Mouse (Mus musculus): ENCODE data around the gene Mapk13. TPM values are rescaled to one million over a fixed set of nuclear protein-coding genes. Genes with fewer than 3 reads are reported as not detected.

The Mapk13 gene
- total and polyA plus RNA-seq, 3 experiments: 0.22 TPM; not detected in 2

DNA sequence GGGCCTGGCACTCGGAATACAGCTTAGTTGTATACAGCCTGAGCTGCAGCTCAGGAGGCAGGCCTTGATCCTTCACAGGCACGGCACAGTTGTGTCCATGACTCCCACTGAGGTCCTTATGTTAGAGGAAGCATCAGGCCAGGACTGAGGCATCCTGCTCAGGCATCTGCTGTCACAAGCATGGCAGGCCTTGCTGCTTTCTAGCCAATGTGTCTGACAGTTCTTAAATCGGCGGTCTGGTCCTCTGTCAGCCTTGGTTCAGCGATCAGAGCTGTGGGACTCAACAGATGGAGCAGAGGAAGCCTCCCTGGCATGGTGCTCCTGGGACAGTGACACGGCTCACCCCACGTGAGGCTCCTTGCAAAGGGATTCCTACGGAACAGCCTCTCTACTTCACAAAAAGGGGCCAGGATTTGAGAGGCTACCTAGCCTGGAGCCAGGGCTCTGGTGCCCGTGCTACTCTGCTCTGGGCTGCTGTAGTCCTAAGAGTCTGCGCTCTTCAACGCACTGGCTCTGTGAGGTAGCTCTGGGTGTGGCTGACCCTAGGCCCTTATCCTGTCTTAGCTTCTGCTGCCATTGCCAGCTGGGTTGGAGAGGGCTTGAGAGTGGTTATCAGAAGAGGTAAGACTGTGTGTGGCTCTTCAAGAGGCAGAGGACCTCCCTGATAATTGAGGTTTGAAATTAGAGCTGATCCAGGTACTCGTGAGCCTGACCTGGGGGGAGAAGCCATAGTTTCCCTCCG, 54.1 kb downstream of the Mapk13 start:
- H3K4me3 ChIP-seq (ENCODE audit: low read depth, low read length): no peak overlapping the region; the same call in 1 of the 2 replicates
- H3K27me3 ChIP-seq (ENCODE audit: insufficient read depth, low read length): no peaks in the 10 kb centered on the region
- TF ChIP-seq GATA1 (IDR thresholded peaks at IDR 0.05; ENCODE audit: borderline replicate concordance, low read length) (no peak), TAL1 (conservative IDR thresholded peaks at IDR 0.05; ENCODE audit: low read depth, low read length) (peak; percentile 42)
- peaks cover 30% of the 10 kb centered on the region for H3K4me1 ChIP-seq (ENCODE audit: insufficient read depth, low read depth, low read length)
- DNase-seq (ENCODE audit: low spot score) (no peak), ATAC-seq (ENCODE audit: extremely low read depth, insufficient number of reproducible peaks, low FRiP score, poor library complexity, severe bottlenecking) (peak; percentile 34)
- H3K9me3 ChIP-seq (replicated peaks): no peaks in the 10 kb centered on the region
- peaks cover 98% of the 10 kb centered on the region for H3K36me3 ChIP-seq (replicated peaks)

- H3K4me3 ChIP-seq (ENCODE audit: low read depth, low read length): no peak overlapping the region
- TF ChIP-seq POLR2AphosphoS5 (IDR thresholded peaks at IDR 0.05; ENCODE audit: insufficient replicate concordance, low read depth, low read length): no peak
- no peak for TF ChIP-seq GATA2 (IDR thresholded peaks at IDR 0.05; ENCODE audit: borderline replicate concordance, low read depth, low read length)
- TF ChIP-seq TAL1 (conservative IDR thresholded peaks at IDR 0.05; ENCODE audit: low read depth, low read length): no peak
- TF ChIP-seq GATA1 (IDR thresholded peaks at IDR 0.05; ENCODE audit: borderline replicate concordance, low read length): no peak
- TF ChIP-seq CTCF (IDR thresholded peaks at IDR 0.05; ENCODE audit: low read depth, low read length): no peak
- H3K9me3 ChIP-seq (replicated peaks): no peaks in the 10 kb centered on the region
- H3K4me1 ChIP-seq (ENCODE audit: insufficient read depth, low read depth, low read length): peaks cover 30% of the 10 kb centered on the region
- no peaks in the 10 kb centered on the region for H3K27me3 ChIP-seq (ENCODE audit: insufficient read depth, low read length)
- peaks cover 98% of the 10 kb centered on the region for H3K36me3 ChIP-seq (replicated peaks)
- no peak for DNase-seq (ENCODE audit: low spot score)
- no peak for ATAC-seq (ENCODE audit: extremely low read depth, insufficient number of reproducible peaks, low FRiP score, poor library complexity, severe bottlenecking)
Measured at GRCm38 (mm10) chr17:28823749-28824148, 54.7 kb downstream of the Mapk13 start.

DNA sequence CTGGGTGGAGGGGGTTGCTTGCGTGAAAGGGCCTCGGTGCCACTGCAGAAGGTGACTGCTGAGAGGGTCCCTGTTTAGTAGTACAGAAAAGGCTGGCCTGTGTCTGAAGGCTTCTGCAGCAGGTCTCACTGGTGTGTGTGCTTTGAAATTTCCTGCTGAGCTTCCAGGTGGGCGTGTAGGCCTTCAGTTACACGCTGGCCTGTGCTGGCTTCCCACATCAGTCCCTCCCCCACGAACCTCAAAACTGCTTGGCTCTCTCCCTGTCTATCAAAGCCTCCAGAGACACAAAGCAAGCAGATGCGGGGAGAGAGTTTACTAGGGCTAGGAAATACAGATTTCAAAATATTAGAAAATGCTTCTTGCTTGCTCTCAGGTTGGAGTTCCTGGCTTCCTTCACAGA, 55.8 kb downstream of the Mapk13 start:
- H3K36me3 ChIP-seq (replicated peaks): peaks cover 99% of the 10 kb centered on the region
- ATAC-seq (ENCODE audit: extremely low read depth, insufficient number of reproducible peaks, low FRiP score, poor library complexity, severe bottlenecking): no peak
- TF ChIP-seq TAL1 (conservative IDR thresholded peaks at IDR 0.05; ENCODE audit: low read depth, low read length): no peak
- no peak for TF ChIP-seq GATA2 (IDR thresholded peaks at IDR 0.05; ENCODE audit: borderline replicate concordance, low read depth, low read length)
- TF ChIP-seq CTCF (IDR thresholded peaks at IDR 0.05; ENCODE audit: low read depth, low read length): no peak
- no peak for TF ChIP-seq GATA1 (IDR thresholded peaks at IDR 0.05; ENCODE audit: borderline replicate concordance, low read length)
- TF ChIP-seq POLR2AphosphoS5 (IDR thresholded peaks at IDR 0.05; ENCODE audit: insufficient replicate concordance, low read depth, low read length): no peak
- DNase-seq (ENCODE audit: low spot score): no peak
- H3K4me1 ChIP-seq (ENCODE audit: insufficient read depth, low read depth, low read length): peaks cover 36% of the 10 kb centered on the region
- no peaks in the 10 kb centered on the region for H3K27me3 ChIP-seq (ENCODE audit: insufficient read depth, low read length)
- no peaks in the 10 kb centered on the region for H3K9me3 ChIP-seq (replicated peaks)
- H3K4me3 ChIP-seq (ENCODE audit: low read depth, low read length): no peak overlapping the region

GRCm38 (mm10) chr17:28825359-28826041, 56.4 kb downstream of the Mapk13 start:
- no peaks in the 10 kb centered on the region for H3K27me3 ChIP-seq (ENCODE audit: insufficient read depth, low read length)
- H3K9me3 ChIP-seq (replicated peaks): no peaks in the 10 kb centered on the region
- no peak for DNase-seq (ENCODE audit: low spot score)
- ATAC-seq (ENCODE audit: extremely low read depth, insufficient number of reproducible peaks, low FRiP score, poor library complexity, severe bottlenecking): no peak
- H3K4me3 ChIP-seq (ENCODE audit: low read depth, low read length): no peak overlapping the region
- H3K36me3 ChIP-seq (replicated peaks): peaks cover 100% of the 10 kb centered on the region
- peaks cover 36% of the 10 kb centered on the region for H3K4me1 ChIP-seq (ENCODE audit: insufficient read depth, low read depth, low read length)
- TF ChIP-seq GATA2 (IDR thresholded peaks at IDR 0.05; ENCODE audit: borderline replicate concordance, low read depth, low read length) (no peak), GATA1 (IDR thresholded peaks at IDR 0.05; ENCODE audit: borderline replicate concordance, low read length) (no peak), POLR2AphosphoS5 (IDR thresholded peaks at IDR 0.05; ENCODE audit: insufficient replicate concordance, low read depth, low read length) (no peak), TAL1 (conservative IDR thresholded peaks at IDR 0.05; ENCODE audit: low read depth, low read length) (no peak)

DNA sequence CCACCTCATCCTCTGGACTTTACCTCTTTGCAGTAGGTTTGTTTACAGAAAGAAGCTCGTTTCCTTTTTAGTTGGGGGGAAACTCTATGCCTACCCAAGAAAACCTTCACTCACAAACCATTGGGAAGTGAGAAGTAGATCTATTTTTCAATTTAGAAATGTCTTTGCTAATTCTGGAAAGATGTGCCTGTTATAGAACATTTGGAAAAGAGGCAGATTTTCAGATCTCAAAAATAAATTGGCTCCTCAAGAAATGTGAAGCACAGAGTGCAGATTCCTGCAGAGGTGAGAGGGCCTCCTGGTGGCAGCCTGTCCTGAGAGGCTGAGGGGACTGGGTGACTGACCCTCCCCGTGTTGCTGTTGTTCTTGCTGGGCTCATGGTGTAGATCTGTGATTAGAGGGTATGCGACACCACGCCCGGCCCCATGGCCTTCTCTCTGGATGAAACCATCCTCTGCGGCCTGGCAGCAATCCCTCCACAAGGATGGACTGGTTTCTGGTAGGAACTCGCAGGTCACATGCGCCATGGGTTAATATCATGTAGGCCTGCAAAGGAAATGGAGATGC, 58.7 kb downstream of the Mapk13 start:
- DNase-seq (ENCODE audit: low spot score) (no peak), ATAC-seq (ENCODE audit: extremely low read depth, insufficient number of reproducible peaks, low FRiP score, poor library complexity, severe bottlenecking) (no peak)
- Histone ChIP-seq H3K4me1 (ENCODE audit: insufficient read depth, low read depth, low read length) (peaks cover 37% of the 10 kb centered on the region), H3K36me3 (replicated peaks) (peaks cover 100% of the 10 kb centered on the region), H3K9me3 (replicated peaks) (no peaks in the 10 kb centered on the region), H3K4me3 (ENCODE audit: low read depth, low read length) (no peak overlapping the region), H3K27me3 (ENCODE audit: insufficient read depth, low read length) (no peaks in the 10 kb centered on the region)
- TF ChIP-seq TAL1 (conservative IDR thresholded peaks at IDR 0.05; ENCODE audit: low read depth, low read length): no peak
- no peak for TF ChIP-seq GATA2 (IDR thresholded peaks at IDR 0.05; ENCODE audit: borderline replicate concordance, low read depth, low read length)
- no peak for TF ChIP-seq GATA1 (IDR thresholded peaks at IDR 0.05; ENCODE audit: borderline replicate concordance, low read length)
- TF ChIP-seq CTCF (IDR thresholded peaks at IDR 0.05; ENCODE audit: low read depth, low read length): no peak
- TF ChIP-seq POLR2AphosphoS5 (IDR thresholded peaks at IDR 0.05; ENCODE audit: insufficient replicate concordance, low read depth, low read length): no peak

- Histone ChIP-seq H3K4me3 (ENCODE audit: low read depth, low read length) (no peak overlapping the region), H3K4me1 (ENCODE audit: insufficient read depth, low read depth, low read length) (peaks cover 30% of the 10 kb centered on the region), H3K36me3 (replicated peaks) (peaks cover 98% of the 10 kb centered on the region), H3K9me3 (replicated peaks) (no peaks in the 10 kb centered on the region), H3K27me3 (ENCODE audit: insufficient read depth, low read length) (no peaks in the 10 kb centered on the region)
- no peak for ATAC-seq (ENCODE audit: extremely low read depth, insufficient number of reproducible peaks, low FRiP score, poor library complexity, severe bottlenecking)
- DNase-seq (ENCODE audit: low spot score): no peak
- TF ChIP-seq CTCF (IDR thresholded peaks at IDR 0.05; ENCODE audit: low read depth, low read length) (no peak), GATA1 (IDR thresholded peaks at IDR 0.05; ENCODE audit: borderline replicate concordance, low read length) (no peak), GATA2 (IDR thresholded peaks at IDR 0.05; ENCODE audit: borderline replicate concordance, low read depth, low read length) (no peak), TAL1 (conservative IDR thresholded peaks at IDR 0.05; ENCODE audit: low read depth, low read length) (no peak), POLR2AphosphoS5 (IDR thresholded peaks at IDR 0.05; ENCODE audit: insufficient replicate concordance, low read depth, low read length) (no peak)
Measured at GRCm38 (mm10) chr17:28829120-28829519, 60.0 kb downstream of the Mapk13 start.

Other genes with a start within 250 kb of the Mapk13 start
- not detected in 2 replicates for gene Armc12, start 238.5 kb upstream of the Mapk13 start, total RNA-seq (2014; fragmentation: Nextera tagmentation)
- not detected in 2 replicates for gene Armc12, start 238.5 kb upstream of the Mapk13 start, total RNA-seq (2017)
- gene Armc12, start 238.5 kb upstream of the Mapk13 start, polyA plus RNA-seq (2012): 0.07 TPM in 1 of 2 replicates, not detected in the other
- not detected in 2 replicates for gene Clpsl2, start 219.9 kb upstream of the Mapk13 start, total RNA-seq (2014; fragmentation: Nextera tagmentation)
- not detected in 2 replicates for gene Clpsl2, start 219.9 kb upstream of the Mapk13 start, total RNA-seq (2017)
- not detected in 2 replicates for gene Clpsl2, start 219.9 kb upstream of the Mapk13 start, polyA plus RNA-seq (2012)
- not detected in 2 replicates for gene Clps, start 208.5 kb upstream of the Mapk13 start, total RNA-seq (2014; fragmentation: Nextera tagmentation)
- gene Clps, start 208.5 kb upstream of the Mapk13 start, total RNA-seq (2017): not detected in 2 replicates
- gene Clps, start 208.5 kb upstream of the Mapk13 start, polyA plus RNA-seq (2012): not detected in 2 replicates
- not detected in 2 replicates for gene Lhfpl5, start 193.7 kb upstream of the Mapk13 start, total RNA-seq (2014; fragmentation: Nextera tagmentation)
- not detected in 2 replicates for gene Lhfpl5, start 193.7 kb upstream of the Mapk13 start, total RNA-seq (2017)
- gene Lhfpl5, start 193.7 kb upstream of the Mapk13 start, polyA plus RNA-seq (2012): not detected in 2 replicates
- gene Srpk1, start 146.6 kb upstream of the Mapk13 start, total RNA-seq (2014; fragmentation: Nextera tagmentation): 158 and 193 TPM in 2 replicates
- 95.5 and 112 TPM in 2 replicates for gene Srpk1, start 146.6 kb upstream of the Mapk13 start, total RNA-seq (2017)
- gene Srpk1, start 146.6 kb upstream of the Mapk13 start, polyA plus RNA-seq (2012): 81.6 and 95.9 TPM in 2 replicates
- 2.5 and 3.2 TPM in 2 replicates for gene Slc26a8, start 79.1 kb upstream of the Mapk13 start, total RNA-seq (2014; fragmentation: Nextera tagmentation)
- gene Slc26a8, start 79.1 kb upstream of the Mapk13 start, total RNA-seq (2017): 0.22 and 1.1 TPM in 2 replicates
- 0.10 and 0.24 TPM in 2 replicates for gene Slc26a8, start 79.1 kb upstream of the Mapk13 start, polyA plus RNA-seq (2012)
- 61.3 and 72.1 TPM in 2 replicates for gene Mapk14, start 78.0 kb upstream of the Mapk13 start, total RNA-seq (2014; fragmentation: Nextera tagmentation)
- 67.4 and 73.2 TPM in 2 replicates for gene Mapk14, start 78.0 kb upstream of the Mapk13 start, total RNA-seq (2017)
- 55.9 and 79.6 TPM in 2 replicates for gene Mapk14, start 78.0 kb upstream of the Mapk13 start, polyA plus RNA-seq (2012)
- gene AC170998.1, start 43.2 kb upstream of the Mapk13 start, total RNA-seq (2014; fragmentation: Nextera tagmentation): 5.0 and 5.6 TPM in 2 replicates
- 1.3 and 2.8 TPM in 2 replicates for gene AC170998.1, start 43.2 kb upstream of the Mapk13 start, total RNA-seq (2017)
- not detected in 2 replicates for gene AC170998.1, start 43.2 kb upstream of the Mapk13 start, polyA plus RNA-seq (2012)
- 62.4 and 87.3 TPM in 2 replicates for gene Brpf3, start 31.8 kb downstream of the Mapk13 start, total RNA-seq (2014; fragmentation: Nextera tagmentation)
- gene Brpf3, start 31.8 kb downstream of the Mapk13 start, total RNA-seq (2017): 3.4 and 5.7 TPM in 2 replicates
- 29.1 and 30.9 TPM in 2 replicates for gene Brpf3, start 31.8 kb downstream of the Mapk13 start, polyA plus RNA-seq (2012)
- not detected in 2 replicates for gene Pnpla1, start 89.1 kb downstream of the Mapk13 start, total RNA-seq (2014; fragmentation: Nextera tagmentation)
- 0.06 TPM in 1 of 2 replicates, not detected in the other for gene Pnpla1, start 89.1 kb downstream of the Mapk13 start, total RNA-seq (2017)
- not detected in 2 replicates for gene Pnpla1, start 89.1 kb downstream of the Mapk13 start, polyA plus RNA-seq (2012)
- not detected in 2 replicates for gene 4930539E08Rik, start 146.0 kb downstream of the Mapk13 start, total RNA-seq (2014; fragmentation: Nextera tagmentation)
- 0.11 and 0.12 TPM in 2 replicates for gene 4930539E08Rik, start 146.0 kb downstream of the Mapk13 start, total RNA-seq (2017)
- not detected in 2 replicates for gene 4930539E08Rik, start 146.0 kb downstream of the Mapk13 start, polyA plus RNA-seq (2012)
- 0.73 TPM in 1 of 2 replicates, not detected in the other for gene Pxt1, start 174.5 kb downstream of the Mapk13 start, total RNA-seq (2014; fragmentation: Nextera tagmentation)
- not detected in 2 replicates for gene Pxt1, start 174.5 kb downstream of the Mapk13 start, total RNA-seq (2017)
- gene Pxt1, start 174.5 kb downstream of the Mapk13 start, polyA plus RNA-seq (2012): 0.23 and 0.29 TPM in 2 replicates
- 47.3 and 66.3 TPM in 2 replicates for gene Kctd20, start 182.7 kb downstream of the Mapk13 start, total RNA-seq (2014; fragmentation: Nextera tagmentation)
- gene Kctd20, start 182.7 kb downstream of the Mapk13 start, total RNA-seq (2017): 42.7 and 51.0 TPM in 2 replicates
- 91.6 and 123 TPM in 2 replicates for gene Kctd20, start 182.7 kb downstream of the Mapk13 start, polyA plus RNA-seq (2012)
- gene Stk38, start 238.7 kb downstream of the Mapk13 start, total RNA-seq (2014; fragmentation: Nextera tagmentation): 206 and 234 TPM in 2 replicates
- gene Stk38, start 238.7 kb downstream of the Mapk13 start, total RNA-seq (2017): 73.5 and 82.7 TPM in 2 replicates
- gene Stk38, start 238.7 kb downstream of the Mapk13 start, polyA plus RNA-seq (2012): 97.6 and 107 TPM in 2 replicates